Mouse (Mus musculus) limb, embryonic 15.5 days (tissue): ENCODE results near the gene Stum. TPM values are rescaled to one million over a fixed set of nuclear protein-coding genes. Genes with fewer than 3 reads are reported as not detected.

Experiments
- ATAC-seq: fragments of 200-750 bp; cut with Nextera tagmentation; 2 replicates; pipeline ENCODE4 v1.8.0; 2017; ENCODE audit warnings: low read depth, moderate TSS enrichment; ENCODE audit not compliant: insufficient number of reproducible peaks, low FRiP score, low TSS enrichment
- H3K27ac ChIP-seq: fragments of 300-500 bp; sonication (generic); 2 replicates; pipeline ENCODE4 v1.5.1; 2015; ENCODE audit warnings: moderate library complexity, mild to moderate bottlenecking, inconsistent platforms
- H3K27me3 ChIP-seq: fragments of 300-500 bp; sonication (generic); 2 replicates; pipeline ENCODE4 v1.6.1; 2015; ENCODE audit warnings: inconsistent platforms
- H3K36me3 ChIP-seq: fragments of 300-500 bp; sonication (generic); 2 replicates; pipeline ENCODE4 v1.6.1; 2015; ENCODE audit warnings: inconsistent platforms
- H3K4me1 ChIP-seq: fragments of 300-500 bp; sonication (generic); 2 replicates; pipeline ENCODE4 v1.6.1; 2015; ENCODE audit warnings: inconsistent platforms
- H3K4me2 ChIP-seq: fragments of 300-500 bp; sonication (generic); 2 replicates; pipeline ENCODE4 v1.6.1; 2015; ENCODE audit warnings: mild to moderate bottlenecking, inconsistent platforms
- H3K4me3 ChIP-seq: fragments of 300-500 bp; sonication (generic); 2 replicates; pipeline ENCODE4 v1.5.1; 2015; ENCODE audit warnings: mild to moderate bottlenecking, inconsistent platforms
- H3K9ac ChIP-seq: fragments of 300-500 bp; sonication (generic); 2 replicates; pipeline ENCODE4 v1.6.1; 2015; ENCODE audit warnings: inconsistent platforms
- H3K9me3 ChIP-seq: fragments of 300-500 bp; sonication (generic); 2 replicates; pipeline ENCODE4 v1.6.1; 2016; ENCODE audit warnings: inconsistent platforms
- WGBS: fragments of 180-500 bp; shearing (Covaris S2); methylation state at CpG from one replicate; pipeline ENCODE4 v1.1.7; 2015; 5-methylcytosine and 5-hydroxymethylcytosine counted together
- polyA plus RNA-seq: library from polyadenylated mRNA; unstranded; fragments of >200 nt; fragmentation: Nextera tagmentation; extraction: Ambion mirVana; gene quantifications from 2 replicates; pipeline ENCODE4 v1.2.1, GENCODE M21; 2015

Stum gene
- polyA plus RNA-seq, 1 experiment from 2014 or later: 3.9 TPM

DNA sequence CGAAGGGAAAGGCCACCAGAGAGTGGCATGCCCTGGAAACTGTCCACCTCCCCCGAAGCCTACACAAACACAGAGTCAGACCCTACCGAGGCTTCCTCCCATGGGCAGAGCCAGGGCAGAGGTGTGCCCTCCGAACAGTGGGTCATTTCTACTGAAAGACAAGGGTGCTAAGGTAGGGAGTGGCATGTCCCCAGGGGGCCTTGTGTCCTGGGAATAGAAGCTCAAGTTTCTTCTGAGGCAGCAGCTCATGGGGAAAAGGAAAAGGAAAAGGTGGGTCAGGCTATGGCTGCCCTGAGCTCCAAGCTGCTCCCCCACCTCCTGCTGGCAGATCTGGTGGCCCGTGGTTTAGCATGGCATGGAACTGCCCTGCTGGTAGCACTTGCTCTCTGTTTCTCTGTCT, 73.5 kb downstream of the Stum start:
- WGBS: 66% methylated on average over 5 of the region's 5 CpGs
- no peak for ATAC-seq
- no peak overlapping the region for H3K27ac ChIP-seq

DNA sequence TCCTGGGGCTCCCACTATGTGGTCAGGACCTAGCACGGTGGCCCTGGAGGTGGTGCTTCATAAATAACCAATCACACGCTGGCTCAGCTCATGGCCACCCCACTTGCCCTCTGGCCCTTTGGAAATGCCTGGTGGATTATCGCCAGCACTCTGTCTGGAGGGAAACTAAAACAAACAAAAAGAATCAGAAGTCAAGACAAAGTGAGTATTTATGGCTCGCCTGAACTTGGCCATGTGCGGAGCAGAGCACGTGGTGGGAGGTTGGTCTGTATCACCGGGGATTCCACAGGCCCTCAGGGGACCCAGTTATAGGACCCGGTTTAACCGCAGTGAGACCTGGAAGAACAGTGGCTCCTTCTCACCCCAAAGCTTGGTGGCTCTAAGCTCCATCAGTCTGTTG, 74.5 kb downstream of the Stum start:
- H3K27me3 ChIP-seq: no peaks in the 10 kb centered on the region
- H3K27ac ChIP-seq: peak overlapping the region; percentile 74; the same call in 1 of the 2 replicates
- WGBS: 49% methylated on average over 9 of the region's 9 CpGs
- H3K9ac ChIP-seq: no peak overlapping the region
- H3K4me3 ChIP-seq: no peak overlapping the region
- peaks cover 10% of the 10 kb centered on the region for H3K36me3 ChIP-seq
- no peaks in the 10 kb centered on the region for H3K9me3 ChIP-seq
- no peak overlapping the region for H3K4me2 ChIP-seq
- no peak for ATAC-seq
- H3K4me1 ChIP-seq: peaks cover 69% of the 10 kb centered on the region

More for the DNA sequence above, 73.5 kb downstream of the Stum start:
- Histone ChIP-seq H3K4me2 (no peak overlapping the region), H3K9me3 (no peaks in the 10 kb centered on the region), H3K27me3 (no peaks in the 10 kb centered on the region), H3K9ac (no peak overlapping the region), H3K4me3 (no peak overlapping the region), H3K36me3 (peaks cover 19% of the 10 kb centered on the region), H3K4me1 (peaks cover 60% of the 10 kb centered on the region)

DNA sequence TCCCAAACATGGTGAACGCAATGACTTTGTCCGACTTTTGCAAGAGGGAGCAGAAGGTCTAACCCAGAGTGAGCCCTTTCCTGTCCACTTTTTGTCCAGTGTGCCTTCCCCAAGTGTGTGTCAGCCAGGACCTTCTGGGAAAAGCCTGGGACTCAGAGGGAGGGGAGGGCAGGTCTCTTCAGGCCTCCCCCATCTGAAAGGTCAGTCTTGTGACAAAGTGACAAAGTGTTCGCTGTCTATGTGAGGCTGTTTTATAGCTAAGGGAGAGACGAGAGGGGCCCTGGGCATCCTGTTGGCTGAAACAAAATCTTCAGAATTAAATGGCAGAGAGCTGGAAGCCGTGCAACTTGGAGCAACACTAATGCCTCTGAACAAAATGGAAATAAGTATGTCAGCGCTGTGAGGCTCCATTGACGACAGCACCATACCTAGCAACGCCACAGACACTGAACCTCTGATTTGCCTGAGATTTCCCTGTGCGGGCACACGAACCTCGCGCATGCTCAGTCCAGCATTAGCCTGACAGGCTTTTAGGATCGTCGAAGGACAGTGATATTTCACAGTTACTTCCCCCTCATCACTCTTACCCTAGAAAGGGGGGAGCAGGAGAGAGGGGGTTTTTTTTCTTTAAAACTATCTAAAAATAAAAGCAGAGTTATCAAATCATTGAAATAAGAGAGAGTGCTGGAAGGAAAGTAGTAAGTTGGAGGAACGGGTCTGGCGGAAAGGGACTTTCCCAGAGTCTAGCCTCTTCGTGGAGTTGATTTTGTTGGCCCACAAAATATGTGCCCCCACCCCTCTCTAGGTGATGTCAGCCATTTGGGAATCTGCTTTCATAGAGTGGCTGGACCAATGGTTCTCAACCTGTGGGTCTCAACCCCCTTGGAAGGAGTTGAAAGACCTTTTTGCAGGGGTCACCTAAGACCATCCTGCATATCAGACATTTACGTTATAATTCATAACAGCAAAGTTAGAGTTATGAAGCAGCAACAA, 75.3 kb downstream of the Stum start:
- Histone ChIP-seq H3K9me3 (no peaks in the 10 kb centered on the region), H3K27me3 (no peaks in the 10 kb centered on the region), H3K4me3 (no peak overlapping the region), H3K27ac (peak overlapping the region; percentile 74), H3K36me3 (peaks cover 1% of the 10 kb centered on the region), H3K9ac (no peak overlapping the region), H3K4me1 (peaks cover 77% of the 10 kb centered on the region), H3K4me2 (no peak overlapping the region)
- 66% methylated on average over 18 of the region's 18 CpGs for WGBS
- no peak for ATAC-seq

DNA sequence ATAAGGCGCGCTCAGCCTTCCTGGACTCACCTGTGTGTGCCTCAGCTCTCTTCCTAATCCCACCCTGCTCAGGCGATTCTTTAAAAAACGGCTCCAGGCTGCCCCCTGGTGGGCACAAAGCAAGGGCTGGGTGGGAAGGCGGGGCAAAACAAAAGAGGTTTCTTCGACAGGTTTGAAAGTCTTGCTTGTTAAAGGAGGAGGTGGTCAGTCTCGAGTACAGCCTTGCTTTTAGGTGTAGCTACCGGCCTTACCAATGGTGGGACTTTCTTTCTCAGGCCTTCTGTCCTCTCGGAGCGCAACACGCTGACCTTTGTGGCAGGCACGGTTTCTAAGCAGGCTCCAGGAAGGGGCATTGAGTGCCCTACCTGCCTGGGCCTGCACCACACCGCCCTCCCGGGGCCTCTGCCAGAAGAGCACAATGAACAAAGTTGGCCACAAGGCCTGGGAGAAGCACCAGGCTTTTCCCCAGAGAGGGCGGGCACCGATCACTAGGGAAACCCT, 76.1 kb downstream of the Stum start:
- Histone ChIP-seq H3K27me3 (no peaks in the 10 kb centered on the region), H3K27ac (peak overlapping the region; percentile 74), H3K4me1 (peaks cover 84% of the 10 kb centered on the region), H3K9ac (no peak overlapping the region), H3K4me2 (peak overlapping the region; percentile 30), H3K4me3 (no peak overlapping the region), H3K9me3 (no peaks in the 10 kb centered on the region), H3K36me3 (no peaks in the 10 kb centered on the region)
- 16% methylated on average over 16 of the region's 16 CpGs for WGBS
- ATAC-seq: no peak

DNA sequence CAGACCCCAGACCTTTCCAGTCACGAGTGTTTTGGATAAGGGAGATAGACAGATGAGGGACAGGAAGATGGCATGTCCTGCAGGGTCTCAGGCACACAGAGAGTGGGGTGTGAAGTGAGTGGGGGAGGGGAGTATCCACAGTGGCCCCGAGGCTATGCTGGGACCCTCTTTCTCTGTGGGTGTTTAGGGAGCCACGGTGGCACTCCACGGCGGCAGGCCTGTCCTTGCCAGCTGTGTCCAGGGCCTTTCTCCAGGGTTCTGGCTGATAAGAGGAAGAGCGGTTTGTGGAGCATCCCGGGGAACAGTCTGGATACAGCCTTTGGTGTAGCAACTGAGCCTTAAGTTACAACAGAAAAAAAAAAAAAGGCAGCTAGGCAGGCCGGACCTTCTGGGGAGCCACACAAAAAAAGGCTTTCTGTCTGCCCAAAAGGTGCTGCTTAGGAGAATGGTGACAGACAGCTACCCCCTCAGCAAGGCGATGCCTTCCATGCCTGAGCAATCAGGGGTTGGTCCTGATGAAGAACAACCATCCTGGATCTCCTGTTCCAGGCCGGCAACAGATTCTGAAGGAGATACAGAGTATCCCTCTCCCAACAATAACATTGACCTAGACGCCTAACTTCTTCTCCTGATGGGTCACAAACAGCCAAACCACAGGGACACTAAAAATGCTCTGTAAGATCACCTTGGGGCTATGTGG, 76.8 kb downstream of the Stum start:
- no peak for ATAC-seq

DNA sequence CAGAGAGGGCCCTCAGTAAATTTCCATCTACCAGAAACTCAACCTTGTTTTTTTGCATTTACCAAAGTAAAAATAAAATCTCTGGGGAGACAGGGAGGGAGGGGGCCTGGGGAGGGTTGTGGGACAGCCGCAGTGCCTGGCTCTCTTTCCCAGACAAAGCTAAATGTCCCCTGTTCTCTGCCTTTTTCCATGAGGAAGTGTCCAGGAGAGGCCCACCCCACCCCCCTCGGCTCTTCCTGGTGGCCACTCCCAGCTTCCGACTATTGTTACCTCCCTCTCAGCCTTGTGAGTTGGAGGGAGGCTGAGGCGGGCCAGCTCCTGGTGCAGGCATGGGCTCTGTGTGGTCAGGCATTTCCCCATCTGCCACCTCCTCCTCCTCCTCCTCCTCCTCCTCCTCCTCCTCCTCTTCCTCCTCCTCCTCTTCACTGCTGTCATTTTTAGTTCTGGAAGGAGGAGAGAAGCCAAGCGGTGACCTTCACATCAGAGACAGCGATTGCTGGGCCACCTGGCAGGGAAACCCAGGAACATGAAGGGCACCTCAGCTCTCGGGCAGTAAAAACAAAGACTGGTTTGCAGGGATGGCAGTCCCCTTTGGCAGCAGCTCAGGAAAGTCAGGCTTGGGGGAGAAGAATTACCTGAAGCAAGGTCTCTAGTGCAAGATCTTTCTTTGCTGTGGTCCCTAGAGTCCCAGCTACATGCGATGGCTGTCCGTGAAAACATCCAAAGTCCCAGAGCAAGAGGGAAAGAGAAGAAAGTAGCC, 77.5 kb downstream of the Stum start:
- Histone ChIP-seq H3K9ac (no peak overlapping the region), H3K36me3 (no peaks in the 10 kb centered on the region), H3K4me2 (no peak overlapping the region), H3K27me3 (no peaks in the 10 kb centered on the region), H3K27ac (peak overlapping the region; percentile 93; the same call in 1 of the 2 replicates), H3K4me3 (no peak overlapping the region), H3K4me1 (peaks cover 97% of the 10 kb centered on the region), H3K9me3 (no peaks in the 10 kb centered on the region)
- WGBS: 79% methylated on average over 9 of the region's 9 CpGs
- ATAC-seq: no peak

More for the DNA sequence above, 76.8 kb downstream of the Stum start:
- H3K9ac ChIP-seq: no peak overlapping the region
- no peak overlapping the region for H3K4me2 ChIP-seq
- no peaks in the 10 kb centered on the region for H3K27me3 ChIP-seq
- H3K27ac ChIP-seq: peak overlapping the region; percentile 11; the same call in 1 of the 2 replicates
- no peaks in the 10 kb centered on the region for H3K9me3 ChIP-seq
- no peak overlapping the region for H3K4me3 ChIP-seq
- peaks cover 92% of the 10 kb centered on the region for H3K4me1 ChIP-seq
- no peaks in the 10 kb centered on the region for H3K36me3 ChIP-seq
- 70% methylated on average over 11 of the region's 11 CpGs for WGBS

DNA sequence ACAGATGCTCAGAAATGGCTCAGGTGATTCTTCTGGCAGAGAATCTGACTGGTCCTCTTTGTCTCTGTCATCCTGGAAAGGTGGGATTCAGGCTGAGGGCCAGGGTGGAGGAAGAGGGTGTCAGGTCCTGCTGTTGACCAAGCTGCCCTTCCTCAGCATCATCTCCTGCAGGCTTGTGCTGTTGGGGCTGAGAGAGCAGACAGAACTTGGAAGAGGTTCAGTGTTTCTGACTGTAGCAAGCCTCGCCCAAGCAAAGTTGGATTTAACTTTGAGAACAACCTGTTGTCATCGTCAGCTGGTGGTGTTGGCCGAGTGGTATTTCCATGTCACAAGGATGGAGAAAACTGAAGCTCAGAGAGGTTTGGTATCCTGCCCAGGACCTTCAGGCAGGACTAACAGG, 78.6 kb downstream of the Stum start:
- Histone ChIP-seq H3K9me3 (no peaks in the 10 kb centered on the region), H3K27me3 (no peaks in the 10 kb centered on the region), H3K4me2 (no peak overlapping the region), H3K9ac (no peak overlapping the region), H3K4me1 (peaks cover 95% of the 10 kb centered on the region), H3K27ac (peak overlapping the region; percentile 93), H3K4me3 (no peak overlapping the region), H3K36me3 (no peaks in the 10 kb centered on the region)
- 73% methylated on average over 3 of the region's 3 CpGs for WGBS
- no peak for ATAC-seq

DNA sequence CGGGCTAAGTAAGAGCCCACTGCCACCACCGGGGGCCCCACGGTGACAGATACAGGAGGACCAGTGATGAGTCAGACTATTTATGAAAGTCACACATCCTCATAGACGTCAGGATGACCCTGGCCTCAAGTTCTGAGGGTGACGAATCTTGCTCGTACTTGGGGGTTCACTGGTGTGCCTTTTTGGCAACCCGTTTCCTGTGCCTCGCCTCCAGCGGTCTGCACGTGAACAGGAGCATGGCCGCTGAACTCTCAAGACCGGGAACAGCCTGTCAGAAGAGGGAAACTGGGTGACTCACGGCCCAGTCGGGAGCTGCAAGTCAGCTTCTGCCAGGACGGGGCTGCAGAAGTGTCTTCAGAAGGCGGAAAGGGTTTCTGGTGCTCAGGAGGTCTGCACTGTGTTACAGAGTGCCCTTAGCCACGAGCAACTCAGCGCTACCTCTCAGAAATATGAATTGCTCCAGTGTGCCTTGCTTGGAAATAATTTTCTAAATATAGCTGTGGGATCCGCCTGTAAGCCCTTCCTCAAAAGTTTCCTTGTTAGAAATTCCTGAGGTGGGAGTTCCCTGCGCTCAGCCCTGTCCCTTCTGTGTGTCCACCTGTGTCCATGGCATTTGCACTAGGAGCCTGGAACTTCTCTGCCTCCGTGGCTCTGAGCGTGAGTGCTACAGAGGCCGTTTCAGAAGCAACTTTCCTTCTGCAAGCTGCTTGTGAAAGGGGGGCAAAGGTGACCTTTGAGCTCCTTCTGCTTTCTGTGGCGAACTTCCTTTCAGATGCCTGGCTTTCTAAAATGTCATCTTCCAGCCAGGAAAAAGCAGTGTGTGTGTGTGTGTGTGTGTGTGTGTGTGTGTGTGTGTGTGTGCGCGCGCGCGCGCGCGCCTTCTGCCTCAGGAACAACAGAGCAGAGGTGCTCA, 79.4 kb downstream of the Stum start:
- H3K27me3 ChIP-seq: no peaks in the 10 kb centered on the region
- H3K4me3 ChIP-seq: no peak overlapping the region
- ATAC-seq: peak; percentile 71
- no peak overlapping the region for H3K9ac ChIP-seq
- H3K27ac ChIP-seq: peak overlapping the region; percentile 93
- peak overlapping the region; percentile 30 for H3K4me2 ChIP-seq
- H3K4me1 ChIP-seq: peaks cover 88% of the 10 kb centered on the region
- H3K9me3 ChIP-seq: no peaks in the 10 kb centered on the region
- H3K36me3 ChIP-seq: no peaks in the 10 kb centered on the region
- WGBS: 46% methylated on average over 32 of the region's 32 CpGs

DNA sequence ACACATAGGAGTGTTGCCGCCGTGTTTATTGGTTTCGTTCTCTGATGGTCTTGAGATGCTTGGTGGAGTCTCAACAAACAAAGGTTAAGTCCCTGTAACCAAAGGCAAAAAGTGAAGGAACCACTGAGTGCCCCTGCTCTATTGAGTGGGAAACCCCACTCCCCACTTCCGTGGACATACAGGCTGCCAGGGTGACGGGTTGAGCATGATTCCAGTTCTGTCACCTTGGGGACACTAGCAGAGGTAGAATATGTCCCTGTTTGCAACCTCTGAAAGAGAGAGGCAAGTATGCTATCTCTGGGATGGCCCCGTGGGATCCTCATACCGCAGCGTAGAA, 80.0 kb downstream of the Stum start:
- peaks cover 82% of the 10 kb centered on the region for H3K4me1 ChIP-seq
- no peak overlapping the region for H3K4me3 ChIP-seq
- H3K36me3 ChIP-seq: no peaks in the 10 kb centered on the region
- WGBS: 81% methylated on average over 8 of the region's 8 CpGs
- H3K9ac ChIP-seq: no peak overlapping the region
- no peak for ATAC-seq
- peak overlapping the region; percentile 30 for H3K4me2 ChIP-seq
- H3K9me3 ChIP-seq: no peaks in the 10 kb centered on the region
- no peaks in the 10 kb centered on the region for H3K27me3 ChIP-seq
- peak overlapping the region; percentile 93 for H3K27ac ChIP-seq

DNA sequence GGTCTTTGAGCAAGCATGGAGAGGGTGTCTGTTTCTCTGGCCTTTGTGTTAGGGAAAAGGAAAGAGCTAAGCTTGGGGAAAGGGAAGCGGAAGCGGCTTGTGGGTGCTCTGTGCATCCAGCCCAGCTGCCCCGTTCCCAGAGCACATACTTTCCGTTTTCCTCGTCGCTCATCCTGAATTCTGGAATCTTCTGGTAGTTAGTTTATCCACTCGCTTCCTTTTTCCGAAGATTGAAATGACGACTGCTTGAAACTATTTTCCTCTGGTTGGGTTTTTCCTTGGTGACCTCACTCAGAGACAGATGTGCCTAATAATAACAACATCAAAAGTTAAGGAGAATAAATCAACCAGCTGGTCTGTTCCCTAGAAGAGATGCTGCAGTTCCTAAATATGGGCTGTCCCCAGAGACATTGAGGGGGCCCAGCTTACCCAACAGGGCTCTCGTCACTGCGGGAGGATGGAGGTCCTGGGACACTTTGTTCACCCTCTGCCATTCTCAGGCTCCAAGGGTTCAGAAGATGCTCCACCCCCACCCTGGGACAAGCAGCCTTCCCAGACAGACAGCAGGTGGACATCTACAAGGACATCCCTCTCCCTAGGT, 80.7 kb downstream of the Stum start:
- no peak overlapping the region for H3K4me2 ChIP-seq
- H3K27me3 ChIP-seq: no peaks in the 10 kb centered on the region
- 68% methylated on average over 11 of the region's 11 CpGs for WGBS
- peaks cover 74% of the 10 kb centered on the region for H3K4me1 ChIP-seq
- no peaks in the 10 kb centered on the region for H3K36me3 ChIP-seq
- H3K27ac ChIP-seq: peak overlapping the region; percentile 93
- no peak overlapping the region for H3K4me3 ChIP-seq
- H3K9ac ChIP-seq: no peak overlapping the region
- no peak for ATAC-seq
- no peaks in the 10 kb centered on the region for H3K9me3 ChIP-seq
